Mouse (Mus musculus): ENCODE measurements around the gene Gm37240. TPM values are rescaled to one million over a fixed set of nuclear protein-coding genes. Genes with fewer than 3 reads are reported as not detected.

The Gm37240 gene
- total and polyA plus RNA-seq, 3 experiments: 7.4 to 12.2 (median 7.4) TPM

DNA sequence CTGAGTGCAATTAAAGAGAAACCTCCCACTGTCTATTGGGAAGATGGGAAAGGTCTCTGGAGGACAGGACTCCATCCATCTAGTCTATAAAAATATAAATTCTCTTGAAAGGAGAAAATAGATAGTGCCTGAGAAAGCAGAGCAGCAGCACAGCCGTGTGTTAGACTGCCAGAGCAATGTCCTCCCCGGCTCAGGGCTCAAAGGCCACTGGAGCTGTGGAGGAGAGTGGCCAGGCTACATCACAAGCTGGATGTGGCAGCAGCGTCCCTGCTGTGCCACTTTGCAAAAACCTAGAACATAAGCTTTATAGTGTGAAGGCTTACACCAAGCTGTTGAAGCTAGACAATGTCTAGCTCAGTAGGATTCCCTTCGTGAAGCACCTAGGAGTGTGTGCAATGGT is 138.0 kb downstream of the Gm37240 start:
- no peak for DNase-seq

DNA sequence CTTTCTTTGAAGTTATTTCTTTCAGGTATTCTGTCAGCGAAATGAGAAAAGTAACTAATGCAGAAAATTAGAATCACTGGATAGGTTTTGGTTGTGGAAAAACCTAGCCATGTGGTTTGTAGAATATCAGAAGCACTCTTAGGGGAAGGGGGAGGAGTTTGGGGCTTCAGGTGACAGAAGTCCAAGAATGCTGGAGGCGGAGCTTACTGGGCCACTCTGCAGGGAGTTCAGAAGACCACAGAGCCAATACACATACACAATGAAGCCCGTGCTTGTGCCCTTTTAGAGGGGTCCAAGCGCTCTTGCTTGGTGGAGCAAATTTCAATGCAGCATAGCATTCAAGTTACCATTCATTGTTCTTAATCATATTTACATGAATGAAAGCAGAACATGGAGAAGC is 138.5 kb downstream of the Gm37240 start:
- no peak for DNase-seq

DNA sequence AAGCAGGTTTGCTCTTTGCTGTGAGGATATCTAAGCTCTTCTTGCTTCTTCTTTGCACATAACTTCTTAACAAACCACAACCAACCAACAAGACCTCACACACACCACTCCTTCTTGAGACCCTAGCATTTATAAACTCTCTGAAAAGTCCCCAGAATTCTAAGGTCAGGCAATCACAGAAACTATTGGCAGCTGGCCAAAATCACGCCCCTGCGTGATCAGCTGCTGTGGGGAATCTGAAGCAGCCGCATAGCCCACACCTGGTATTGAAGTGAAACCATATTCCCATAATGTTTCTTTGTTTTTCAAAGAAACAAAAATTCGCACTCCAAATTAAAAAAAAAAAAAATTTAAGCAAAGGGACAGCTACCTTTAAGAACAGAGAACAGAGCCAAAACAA is 141.2 kb downstream of the Gm37240 start:
- no peak for DNase-seq

DNA sequence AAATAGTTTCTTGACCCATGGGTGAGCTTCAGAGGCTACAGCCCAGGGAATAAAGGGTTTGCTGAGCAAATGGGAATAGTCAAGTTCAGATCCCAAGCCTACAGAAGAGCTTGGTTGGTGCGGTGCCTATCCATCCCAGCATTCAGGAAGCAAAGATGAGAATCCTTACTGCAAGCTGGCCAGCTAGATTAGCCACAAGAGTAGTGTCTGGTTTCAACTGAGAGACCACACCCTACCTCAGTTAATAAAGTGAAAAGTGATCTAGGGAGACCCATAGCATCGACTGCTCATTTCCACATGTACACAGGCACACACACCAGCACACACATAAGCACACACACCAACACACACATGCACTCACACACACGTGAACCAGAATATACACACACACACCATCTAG is 145.6 kb downstream of the Gm37240 start:
- DNase-seq: no peak

DNA sequence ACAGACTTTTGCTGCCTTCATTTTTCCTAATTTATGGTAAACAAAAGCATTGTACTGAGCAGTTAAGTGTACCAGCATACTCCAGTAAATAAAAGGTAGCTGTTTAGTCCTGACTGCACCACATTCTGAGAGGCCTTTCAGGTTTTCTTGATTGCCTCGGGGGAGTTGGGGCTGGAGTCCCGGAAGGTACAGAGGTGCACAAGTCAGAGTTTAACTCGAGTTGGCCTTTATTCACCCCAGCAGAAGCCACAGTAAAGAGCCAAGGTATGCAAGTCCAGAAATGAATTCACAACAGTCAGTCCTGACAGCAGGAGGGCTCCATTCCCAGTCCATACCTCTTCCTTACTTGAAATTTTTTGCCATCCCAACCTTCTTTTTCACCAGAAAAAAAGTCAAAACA is 148.7 kb downstream of the Gm37240 start:
- no peak for DNase-seq

DNA sequence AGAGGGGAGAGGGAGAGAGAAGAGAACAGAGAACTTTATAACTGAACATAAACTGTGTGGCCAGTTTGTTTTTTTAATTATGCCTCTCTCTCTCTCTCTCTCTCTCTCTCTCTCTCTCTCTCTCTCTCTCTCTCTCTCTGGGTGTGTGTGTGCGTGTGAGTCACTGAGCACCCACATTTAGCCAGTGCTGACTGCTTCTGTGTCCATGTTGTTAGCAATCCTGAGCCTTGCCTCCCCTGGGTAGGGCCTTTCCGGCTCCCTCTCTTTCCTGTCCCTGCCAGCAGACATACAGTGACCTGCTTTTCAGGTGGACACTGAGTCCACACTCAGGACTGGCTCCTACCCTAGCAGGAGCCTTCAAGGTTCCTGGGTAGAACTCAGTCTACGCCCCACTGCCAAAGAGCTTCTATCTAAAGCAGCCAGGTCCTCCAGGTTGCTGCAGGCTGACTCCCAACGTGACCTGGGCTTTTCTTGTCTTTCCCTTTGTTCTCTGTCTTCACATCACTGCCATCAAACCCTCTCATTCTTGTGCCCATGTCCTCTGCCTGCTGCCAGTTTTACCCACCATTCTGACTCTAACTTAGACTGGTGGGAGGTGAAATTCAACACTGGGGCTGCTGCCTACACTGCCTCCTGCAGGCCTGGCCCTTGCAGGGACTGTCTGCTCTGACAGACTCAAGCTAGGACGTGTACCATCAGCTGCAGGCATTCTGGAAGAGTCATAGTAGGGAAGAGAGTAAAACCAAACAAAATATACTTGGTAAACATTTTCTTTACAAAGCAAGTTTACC is 153.2 kb downstream of the Gm37240 start:
- no peak for DNase-seq

DNA sequence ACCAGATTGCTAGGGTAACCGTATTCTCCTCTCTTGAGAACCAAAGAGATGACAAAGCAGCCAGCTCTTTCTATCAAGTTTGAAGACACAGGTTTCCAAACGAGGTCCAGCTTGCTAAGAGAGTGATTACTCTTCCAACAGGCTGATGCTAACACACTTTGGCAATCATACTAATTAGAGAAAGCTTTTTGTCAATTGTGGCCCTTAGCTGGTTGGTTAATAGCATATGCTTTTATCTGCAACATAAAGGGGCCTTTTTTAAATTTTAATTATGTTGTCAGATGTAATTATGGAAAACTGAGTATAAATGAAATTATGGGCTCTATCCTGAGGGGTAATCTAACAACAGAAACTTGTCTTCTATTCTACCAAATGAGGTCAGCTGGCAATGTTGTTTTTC is 160.1 kb downstream of the Gm37240 start:
- DNase-seq: no peak

DNA sequence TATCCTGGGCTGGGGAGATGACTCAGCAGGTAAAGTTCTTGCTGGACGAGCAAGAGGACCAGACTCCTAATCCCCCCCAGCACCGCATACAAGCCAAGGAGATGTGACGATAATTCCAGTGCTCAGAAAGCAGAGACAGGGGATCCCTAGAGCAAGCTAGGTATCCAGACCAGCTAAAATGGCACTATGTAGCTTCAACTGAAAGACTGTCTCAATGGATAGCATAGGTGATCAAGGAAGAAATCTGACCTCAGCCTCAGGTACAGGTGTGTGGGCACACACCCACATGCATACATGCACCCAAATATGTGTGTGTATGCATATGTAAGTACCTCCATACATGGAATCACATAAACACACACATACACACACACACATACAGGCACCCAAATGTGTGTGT is 161.3 kb downstream of the Gm37240 start:
- no peak for DNase-seq

DNA sequence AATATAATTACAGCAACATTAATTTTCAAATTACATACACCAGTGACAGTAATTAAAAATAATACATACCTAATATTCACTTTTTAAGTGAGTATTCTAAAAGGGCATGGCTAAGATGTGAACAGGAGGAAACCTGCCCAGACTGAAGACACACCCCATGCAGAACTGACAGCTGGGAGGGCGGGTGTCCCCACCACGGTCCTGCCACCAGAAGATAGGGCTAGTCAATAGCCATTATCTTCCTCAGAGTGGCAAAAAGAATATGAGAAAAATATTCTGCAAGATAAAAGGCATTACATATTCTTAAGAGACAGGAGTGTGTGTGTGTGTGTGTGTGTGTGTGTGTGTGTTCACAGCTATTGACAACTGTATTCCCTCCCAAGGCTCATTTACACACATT is 162.2 kb downstream of the Gm37240 start:
- no peak for DNase-seq

DNA sequence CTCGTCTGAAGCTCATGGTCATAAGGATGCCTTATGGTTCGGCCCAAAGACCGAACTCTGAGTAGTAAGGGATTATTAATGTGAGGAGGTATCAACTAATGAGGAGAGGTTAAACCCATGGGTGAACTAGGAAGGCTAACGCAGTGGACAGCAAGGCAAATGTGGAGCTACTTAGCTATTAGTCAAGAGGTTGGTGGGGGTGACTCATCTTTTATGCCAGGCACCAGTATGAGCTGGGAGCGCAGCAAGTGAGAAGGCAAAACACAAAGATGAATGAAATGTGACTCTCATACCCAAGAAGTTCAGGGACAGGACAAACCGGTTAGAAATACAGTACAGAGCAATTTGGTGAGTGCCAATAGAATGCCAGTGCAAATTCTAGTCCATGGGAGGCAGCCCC is 164.7 kb downstream of the Gm37240 start:
- peak; percentile 62 for DNase-seq

DNA sequence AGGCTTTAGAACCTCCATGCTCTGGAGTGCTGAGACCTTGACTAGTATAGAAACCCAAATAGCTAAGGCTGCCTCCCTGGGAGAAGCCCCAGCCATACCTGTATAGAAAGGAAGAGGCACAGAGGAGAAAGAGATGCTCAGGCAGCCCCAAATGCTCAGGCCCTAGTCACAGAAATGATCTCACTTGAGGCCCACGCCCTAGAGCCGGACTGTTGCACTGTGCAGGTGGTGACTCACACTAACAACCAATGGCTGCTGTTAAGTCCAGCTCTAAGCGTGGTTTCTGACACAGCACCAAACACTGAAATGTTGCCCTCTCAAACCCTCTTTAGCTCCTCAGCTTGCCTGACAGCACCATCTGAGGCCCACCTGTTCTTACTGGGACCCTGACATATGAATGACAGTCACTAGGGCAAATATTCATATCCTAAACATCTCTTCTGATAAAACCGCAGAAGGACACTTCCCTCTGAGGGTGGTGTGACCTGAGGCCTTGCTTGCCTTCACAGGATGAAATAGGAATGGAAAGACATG is 171.5 kb downstream of the Gm37240 start:
- peak; percentile 53 for DNase-seq

DNA sequence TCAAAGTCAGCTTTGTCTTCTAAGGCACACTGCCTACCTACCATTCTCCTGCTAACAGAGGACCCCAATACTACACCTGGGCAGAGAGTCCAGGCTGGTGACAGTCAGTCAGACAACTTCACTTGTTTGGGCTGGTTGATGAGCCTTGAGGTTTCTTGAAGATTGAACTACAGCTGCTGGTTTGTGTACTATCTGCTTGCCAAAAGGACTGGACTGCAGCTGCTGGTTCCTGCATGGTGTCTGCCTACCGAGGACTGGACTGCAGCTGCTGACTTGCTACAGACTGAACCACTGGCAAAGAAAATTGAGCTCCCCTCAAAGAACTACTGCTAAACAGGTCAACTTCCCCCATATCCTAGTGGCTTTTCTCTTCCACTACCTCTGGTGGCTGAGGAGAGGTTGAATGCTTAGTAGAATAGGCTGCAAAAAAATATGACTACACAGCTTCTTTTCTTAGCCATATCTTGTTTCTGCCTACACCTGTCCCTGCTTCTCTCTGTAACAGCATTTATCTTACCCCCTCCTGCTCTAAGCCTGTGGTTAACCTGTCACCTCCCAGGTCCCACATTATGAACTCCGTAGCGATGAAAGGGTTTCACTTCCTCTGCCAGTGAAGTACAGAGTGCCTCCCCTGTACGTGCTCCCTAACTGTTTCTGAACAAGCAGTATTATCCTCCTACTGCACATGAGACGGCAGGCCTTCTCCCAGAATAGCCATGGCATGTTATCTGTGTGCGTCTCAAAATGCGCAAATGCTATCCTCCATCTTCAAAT is 173.2 kb downstream of the Gm37240 start:
- no peak for DNase-seq

DNA sequence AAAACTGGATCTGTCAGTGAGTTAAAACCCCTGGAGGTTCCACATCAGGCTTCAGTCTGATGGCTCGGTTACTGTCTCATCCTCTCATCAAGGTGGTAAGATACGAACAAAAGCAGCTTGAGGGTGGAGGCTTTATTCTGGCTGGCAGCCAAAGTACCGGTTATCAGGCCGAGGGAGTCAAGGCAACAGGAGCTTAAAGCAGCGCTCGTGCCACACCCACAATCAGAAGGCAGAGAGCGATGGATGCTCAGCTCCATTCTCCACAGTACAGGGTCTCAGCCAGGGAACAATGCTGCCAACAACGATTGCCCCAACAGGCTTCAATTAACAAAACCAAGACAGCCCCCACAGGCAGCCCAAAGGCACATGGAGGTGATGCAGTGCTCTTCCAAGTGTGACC is 176.6 kb downstream of the Gm37240 start:
- DNase-seq: no peak

DNA sequence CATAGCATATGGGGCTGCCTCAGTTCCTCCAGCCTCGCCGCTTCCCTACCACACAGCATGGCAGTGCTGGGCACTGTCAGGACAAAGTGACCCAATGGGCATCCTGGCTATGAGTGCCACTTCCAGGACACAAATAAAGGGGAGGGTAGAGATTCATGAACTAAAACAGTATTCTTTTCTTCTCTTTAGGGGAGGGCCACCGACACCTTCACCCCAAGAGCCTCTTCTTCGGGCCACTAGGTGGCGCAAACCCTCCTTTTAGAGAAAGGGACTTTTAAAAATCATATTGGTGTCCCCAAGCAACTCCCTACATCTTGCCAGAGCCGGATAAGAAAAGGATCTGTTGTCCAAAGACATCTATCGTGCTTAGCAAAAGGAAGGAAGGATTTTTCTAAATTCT is 179.9 kb downstream of the Gm37240 start:
- DNase-seq: peak; percentile 50

DNA sequence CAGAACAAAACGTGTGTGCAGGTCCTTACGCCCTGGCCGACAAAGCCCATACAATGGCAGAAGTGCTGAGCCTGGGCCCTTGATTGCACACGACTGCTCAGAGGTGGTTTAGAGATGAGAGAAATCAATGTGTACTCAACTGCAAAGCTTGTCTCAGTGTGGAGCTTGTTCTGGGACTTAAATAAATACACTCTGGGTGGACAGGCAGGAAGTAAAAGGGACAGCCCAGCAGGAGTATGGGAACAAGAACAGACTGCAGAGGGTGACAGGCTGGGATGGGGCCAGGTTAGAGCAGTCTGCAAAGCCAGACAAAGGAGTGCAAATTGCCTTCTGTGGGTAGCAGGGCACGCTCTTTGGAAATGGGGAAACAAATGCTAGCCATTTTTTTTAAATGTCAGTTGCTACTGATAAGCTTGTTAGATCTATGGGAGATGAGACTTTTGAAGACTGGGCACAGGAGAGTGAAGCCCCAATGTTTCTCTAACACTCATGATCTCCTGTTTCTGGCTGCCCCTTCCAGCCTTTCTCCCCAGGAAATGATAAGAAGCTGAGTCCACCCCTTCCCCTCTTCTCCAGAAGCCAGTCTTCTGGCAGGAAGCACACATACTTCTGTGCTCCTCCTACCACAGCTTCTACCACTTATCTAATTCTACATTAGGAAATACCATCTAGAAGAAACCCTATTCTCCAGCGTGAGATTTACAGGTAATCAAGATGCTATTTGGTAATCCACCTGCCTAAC is 184.0 kb downstream of the Gm37240 start:
- DNase-seq: no peak

DNA sequence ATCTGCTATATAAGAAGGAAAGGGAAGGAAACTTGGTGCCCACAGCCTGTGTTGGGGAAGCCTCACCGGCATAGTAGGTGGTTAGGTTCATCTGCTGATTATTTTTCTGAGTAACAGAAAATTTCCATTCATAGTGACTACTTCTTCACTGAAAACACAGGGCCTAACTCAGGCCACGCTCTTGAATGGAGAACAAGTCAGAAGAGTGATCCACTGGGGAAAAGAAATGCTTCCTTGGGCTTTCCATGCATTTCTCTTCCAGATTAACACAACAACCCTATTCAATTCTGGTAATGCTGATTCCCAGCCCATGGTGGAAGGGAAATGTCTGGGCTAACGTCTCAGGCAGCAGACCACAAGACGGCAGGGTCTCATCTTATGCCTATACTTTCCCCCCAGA is 188.8 kb downstream of the Gm37240 start:
- DNase-seq: no peak

DNA sequence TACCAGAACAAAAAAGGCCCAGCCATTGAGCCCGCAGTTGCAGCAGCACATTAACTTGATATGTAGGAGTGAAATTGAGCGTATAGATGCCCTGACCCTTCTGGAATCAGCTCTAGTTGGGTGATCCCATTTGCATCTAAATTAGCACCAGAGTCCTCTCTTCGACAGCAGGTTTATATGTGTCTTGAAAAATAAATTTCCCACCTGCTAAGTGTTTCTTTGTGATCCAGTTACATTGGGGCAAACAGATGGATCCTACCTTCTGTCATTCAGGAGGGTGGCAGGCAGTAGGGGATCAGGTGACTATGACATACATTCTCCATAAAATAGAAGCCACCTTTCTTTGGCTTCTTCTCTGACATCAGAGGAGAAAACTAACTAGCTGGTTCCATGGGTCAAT is 192.3 kb downstream of the Gm37240 start:
- DNase-seq: no peak

DNA sequence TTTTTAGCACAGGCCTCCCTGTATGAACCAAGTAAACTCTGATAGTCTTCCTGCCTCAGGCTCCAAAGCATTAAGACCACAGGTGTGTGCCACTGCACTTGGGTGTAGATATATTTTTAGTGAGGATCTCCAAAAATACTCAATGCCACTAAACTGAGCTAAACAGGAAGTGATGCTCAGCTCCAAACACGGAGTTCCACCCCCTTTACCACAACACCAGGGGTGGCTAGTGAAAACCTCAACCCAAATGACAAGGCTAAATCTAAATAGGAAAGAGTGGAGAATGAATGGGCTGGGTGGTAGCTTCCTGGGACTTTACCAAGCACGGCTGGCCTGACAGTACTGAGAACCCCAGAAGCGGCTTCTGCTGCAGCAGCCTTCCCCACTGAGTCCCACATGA is 194.3 kb downstream of the Gm37240 start:
- DNase-seq: no peak

DNA sequence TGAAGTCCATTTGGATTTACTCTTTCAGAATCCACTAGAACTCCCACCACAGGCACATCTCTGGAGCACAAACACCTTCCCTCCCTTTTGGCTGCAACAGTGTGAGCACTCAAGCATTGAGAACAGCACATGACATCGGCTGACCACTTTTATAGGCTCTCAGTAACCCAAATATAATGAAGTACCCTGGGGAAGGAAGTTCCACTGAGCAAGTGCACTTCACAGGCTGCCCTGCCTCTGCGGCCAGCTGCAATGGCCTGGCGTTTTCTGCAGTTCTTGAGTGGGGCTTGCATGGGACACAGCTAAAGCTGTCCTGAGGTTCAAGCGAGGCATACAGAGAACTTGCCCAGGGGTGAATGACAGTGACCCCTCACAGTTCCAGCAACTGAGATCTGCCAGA is 196.2 kb downstream of the Gm37240 start:
- no peak for DNase-seq

DNA sequence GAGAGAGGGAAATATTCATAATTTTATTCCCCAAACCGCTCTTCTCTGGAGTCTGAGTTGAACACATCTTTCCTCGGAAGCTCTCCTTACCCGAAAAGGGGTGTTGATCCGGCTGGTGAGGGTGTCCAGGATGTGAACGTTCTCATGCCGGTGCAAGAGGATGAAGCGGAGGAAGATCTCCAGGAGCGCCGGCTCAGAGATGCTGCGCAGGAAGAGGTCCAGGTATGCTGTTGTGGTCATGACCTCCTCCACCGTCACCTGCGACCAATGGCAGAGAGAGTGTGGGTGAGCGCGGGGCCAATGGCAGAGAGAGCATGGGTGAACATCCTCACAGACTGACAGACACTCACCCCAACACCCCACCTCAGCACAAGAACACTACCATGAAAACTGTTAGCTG is 199.0 kb downstream of the Gm37240 start:
- no peak for DNase-seq

DNA sequence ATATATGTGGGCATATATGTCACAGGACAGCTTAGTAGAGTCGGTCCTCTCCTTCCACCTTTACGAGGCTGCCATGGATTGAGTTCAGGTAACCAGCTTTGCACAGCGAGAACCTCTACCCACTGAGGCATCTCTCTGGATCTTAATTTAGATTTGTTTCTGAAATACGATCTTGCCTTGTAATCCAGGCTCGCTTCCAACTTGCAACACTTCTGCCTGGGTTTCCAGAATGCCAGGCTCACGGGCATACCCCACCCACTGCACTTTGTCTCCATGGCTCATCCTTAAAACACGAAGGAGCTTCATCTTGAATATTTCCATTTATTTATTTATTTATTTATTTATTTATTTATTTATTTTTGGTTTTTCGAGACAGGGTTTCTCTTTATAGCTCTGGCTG is 202.0 kb downstream of the Gm37240 start:
- no peak for DNase-seq

DNA sequence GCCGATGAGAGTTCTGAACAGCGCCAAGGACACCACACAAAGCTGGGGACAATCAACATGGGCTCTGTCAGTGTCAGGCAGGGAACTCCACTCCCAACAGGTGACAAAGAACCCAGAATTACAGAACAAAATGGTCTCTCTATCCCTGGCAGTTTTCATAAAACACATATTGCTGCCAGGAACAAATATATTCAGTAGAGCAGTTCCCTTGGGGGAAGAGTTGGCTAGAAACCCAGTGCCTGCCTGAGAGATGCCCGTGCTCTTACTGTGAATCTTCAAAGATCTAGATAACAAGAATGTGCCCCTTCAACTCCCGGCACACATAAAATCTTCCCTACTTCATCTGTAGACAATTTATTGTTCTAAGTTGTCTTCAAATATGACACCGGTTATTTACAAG is 203.7 kb downstream of the Gm37240 start:
- no peak for DNase-seq

DNA sequence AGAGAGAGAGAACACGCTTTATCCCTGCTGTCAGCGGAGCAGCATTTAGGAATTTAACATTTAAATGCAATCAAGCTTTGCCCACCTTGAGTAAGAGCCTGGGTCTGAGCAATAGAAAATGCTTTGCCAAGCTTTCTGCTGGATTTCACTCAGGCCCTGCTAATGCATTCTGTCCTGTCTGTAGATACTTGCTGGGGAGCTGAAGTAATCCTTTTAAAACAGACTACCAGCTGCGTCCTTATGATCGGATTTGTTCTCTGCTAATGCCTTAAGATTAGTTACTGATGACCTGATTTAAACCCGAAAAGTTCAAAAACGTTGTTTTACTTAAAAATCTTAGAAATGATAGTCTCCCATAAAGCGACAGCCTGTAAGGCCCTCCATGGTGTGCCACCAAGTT is 206.2 kb downstream of the Gm37240 start:
- DNase-seq: no peak
